Mouse (Mus musculus) thymus, adult 18-20 months (tissue): Measurements from ENCODE around the gene Fgfr2.

ENCODE experiments used
- DNase-seq, 2 experiments: peaks; one replicate each; pipeline ENCODE4 v3.0.0; 2022; ENCODE audit warnings: mixed read lengths in 2 of 2

The Fgfr2 gene

DNA sequence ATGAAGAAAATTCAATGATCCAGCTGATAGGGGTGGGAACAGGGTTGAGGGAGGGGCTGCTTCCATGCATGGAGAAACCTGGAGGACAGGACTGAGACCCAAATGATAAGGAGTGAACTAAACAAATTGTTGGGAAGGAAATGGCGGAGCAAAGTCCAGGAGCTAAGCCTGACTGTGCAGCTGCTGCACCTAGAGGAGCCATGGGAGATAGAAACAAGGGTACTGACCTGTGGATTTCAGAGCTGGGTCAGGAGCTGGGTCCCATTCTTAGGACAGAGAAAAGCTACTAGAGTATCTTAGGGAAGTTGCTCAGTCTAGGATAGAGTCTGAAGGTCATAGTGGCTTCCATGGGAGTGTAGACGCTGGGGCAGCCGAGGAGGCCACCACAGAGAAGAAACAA is 2816.1 kb downstream of the Fgfr2 start:
- DNase-seq = no peak

DNA sequence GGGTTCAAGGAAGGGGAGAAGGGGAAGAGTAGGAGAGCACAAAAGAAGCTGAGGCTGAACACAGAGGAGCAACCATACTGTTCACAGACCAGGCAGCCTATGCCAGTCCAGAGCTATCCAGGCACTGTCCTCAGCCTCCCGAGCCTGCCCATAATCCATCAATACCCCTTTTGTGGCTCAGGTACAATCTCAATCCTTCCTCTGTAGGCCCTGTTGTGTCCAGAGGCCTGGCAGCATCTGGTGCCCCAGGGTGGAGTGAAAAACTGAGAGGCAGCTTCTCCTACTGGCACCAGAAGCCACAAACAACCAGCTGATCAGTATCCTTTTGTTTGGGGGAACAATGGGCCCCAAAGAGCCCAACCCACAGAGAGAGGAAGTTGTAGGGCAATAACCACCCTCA is 2818.5 kb downstream of the Fgfr2 start:
- no peak for DNase-seq

DNA sequence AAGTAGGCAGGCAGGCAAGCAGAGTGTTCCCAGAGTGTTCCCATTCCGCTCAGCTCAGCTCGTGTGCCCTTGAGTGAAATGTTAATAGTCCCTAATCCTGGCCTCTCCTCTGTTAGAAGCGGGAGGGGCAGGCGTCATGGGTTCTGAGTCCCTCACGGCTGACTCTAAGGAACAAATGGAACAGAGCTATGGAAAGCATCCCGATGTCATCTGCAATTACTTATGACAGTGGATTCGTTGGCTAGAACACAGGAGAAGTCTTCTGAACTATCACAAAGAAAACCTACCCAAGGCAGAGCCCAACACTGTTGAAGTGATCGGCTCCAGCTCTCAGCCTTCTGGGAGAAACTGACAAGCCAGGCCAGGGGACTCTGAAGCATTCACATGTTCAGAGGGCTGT is 2819.7 kb downstream of the Fgfr2 start:
- DNase-seq = no peak

DNA sequence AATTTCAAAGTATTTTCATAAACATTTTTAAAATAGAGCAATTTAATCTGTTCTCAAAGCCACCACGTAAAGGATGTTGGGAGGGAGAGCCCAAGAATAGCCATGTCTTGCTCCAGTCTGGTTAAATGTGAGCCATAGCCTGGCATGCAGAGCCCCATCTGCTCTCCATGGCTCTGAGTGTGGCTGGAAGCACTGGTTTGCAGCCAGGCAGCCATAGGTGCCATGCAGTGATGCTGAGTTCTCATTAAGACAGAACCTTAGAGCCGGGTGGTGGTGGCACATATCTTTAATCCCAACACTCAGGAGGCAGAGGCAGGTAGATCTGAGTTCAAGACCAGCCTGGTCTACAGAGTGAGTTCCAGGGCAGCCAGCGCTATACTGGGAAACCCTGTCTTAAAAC is 2822.5 kb downstream of the Fgfr2 start:
- no peak for DNase-seq

DNA sequence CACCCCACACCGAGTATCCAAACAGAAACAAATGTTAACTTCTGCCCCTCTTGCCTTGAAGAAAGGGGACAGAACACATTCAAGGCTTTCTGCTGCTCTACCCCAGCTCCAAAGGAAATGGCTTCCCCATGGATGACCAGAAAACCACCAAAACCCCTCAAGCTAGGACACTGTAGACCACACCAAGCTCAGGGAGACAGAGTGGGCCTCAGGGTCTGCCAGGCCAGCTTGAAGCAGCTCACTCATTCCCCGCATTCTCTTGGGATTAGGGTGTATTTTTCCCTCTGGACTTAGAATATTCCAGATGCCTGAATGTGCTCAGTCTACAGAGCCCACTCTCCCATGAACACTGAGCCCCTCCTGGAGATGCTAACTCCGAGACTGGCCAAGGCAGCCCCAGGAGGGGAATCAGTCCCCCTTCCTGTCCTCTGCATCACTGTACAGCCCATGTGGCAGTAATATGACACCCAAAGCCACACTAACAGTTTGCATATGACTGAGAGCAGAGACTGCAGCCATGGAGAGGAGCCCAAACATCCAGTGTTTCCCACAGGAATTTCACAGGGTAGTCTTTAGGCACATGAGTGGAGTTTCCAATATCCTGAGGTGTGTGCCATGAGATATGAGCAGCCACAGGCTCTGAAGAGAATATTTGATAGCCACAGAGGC is 2824.1 kb downstream of the Fgfr2 start:
- no peak for DNase-seq

DNA sequence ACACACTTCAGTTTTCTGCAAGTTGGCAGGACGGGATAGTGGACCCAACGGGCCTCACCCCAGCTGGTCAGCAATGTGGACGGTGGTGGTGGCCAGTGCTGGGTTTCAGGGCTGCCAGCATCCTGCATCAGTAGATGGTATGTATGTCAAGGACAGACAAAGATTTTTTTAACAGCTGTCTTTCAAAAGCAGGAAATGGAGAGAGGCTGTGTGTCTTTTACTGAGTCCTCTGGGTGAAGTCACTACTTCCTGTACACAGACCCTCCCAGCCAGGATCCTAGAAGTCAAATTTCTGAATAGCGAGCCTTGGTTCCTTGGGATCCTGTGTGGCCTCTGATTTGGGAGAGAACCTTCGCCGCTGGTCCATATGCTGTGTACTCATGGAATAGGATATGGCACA is 2832.0 kb downstream of the Fgfr2 start:
- no peak for DNase-seq

DNA sequence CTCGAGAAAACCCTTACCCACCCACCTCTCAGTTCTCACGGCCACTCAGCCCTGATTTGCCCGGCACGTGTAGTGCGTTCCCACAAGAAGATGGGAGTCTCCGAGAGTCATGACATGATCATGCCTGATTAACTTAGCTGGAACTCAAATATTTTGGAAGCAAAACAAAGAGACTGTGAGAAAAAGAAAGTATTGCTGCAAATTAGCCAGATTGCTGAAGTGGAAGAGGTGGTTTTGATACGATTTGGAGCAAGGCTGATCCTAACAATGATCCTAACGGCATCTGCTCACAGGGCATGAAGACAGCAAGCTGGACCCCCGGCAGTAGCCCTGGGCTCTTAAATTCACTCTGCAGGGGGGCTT is 2833.7 kb downstream of the Fgfr2 start:
- no peak for DNase-seq

DNA sequence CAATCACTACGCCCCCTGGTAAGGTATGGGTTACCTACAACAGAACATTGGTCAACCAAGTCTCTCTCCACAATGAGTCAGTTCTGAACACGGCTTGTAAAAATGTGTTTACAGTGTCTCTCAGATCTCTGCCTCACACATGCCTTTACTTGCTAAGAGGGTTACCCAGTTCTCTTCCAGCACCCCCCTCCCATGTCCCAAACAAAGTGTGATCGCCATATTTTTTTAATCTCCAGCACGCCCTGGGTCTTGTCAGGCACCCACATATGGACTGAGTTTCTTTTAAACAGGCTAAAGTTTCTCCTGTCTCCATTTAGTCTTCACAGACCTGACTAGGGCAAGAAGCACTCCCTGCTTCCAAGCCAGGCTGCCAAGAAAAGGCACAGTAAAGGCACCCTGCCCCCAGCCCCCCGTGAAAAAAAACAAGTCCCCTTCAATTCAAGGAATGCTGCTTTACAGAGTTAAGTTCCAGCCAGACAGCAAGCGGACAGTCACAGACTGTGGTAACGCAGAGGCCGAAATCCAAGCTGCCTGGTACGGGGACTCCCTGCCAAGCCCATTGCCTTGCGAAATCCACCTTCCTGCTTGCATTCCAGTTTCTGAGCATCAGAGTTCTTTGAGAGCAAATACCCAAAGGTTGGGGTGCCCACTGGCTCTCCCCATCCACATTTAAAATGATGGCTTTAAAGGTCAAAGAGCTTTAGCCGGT is 2834.3 kb downstream of the Fgfr2 start:
- DNase-seq = no peak

DNA sequence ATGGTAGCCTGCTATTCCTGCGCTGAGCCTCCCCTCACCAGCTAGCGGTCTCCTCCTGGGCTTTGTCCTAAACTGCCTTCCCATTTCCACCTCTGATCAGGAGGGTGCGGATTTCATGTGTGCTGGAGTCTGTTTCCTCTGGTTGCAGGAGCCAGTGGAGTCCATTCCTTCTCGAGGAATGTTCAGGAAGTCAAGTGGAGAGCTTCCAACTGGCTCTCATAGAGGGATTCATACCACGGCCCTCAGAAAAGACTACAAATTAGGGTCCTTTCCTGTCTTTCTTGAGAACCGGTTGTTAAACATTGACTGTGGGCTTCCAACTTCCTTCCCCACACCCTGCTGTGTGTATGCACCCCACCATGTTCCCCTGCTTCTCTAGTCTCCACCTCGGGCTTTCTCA is 2834.9 kb downstream of the Fgfr2 start:
- DNase-seq = no peak

DNA sequence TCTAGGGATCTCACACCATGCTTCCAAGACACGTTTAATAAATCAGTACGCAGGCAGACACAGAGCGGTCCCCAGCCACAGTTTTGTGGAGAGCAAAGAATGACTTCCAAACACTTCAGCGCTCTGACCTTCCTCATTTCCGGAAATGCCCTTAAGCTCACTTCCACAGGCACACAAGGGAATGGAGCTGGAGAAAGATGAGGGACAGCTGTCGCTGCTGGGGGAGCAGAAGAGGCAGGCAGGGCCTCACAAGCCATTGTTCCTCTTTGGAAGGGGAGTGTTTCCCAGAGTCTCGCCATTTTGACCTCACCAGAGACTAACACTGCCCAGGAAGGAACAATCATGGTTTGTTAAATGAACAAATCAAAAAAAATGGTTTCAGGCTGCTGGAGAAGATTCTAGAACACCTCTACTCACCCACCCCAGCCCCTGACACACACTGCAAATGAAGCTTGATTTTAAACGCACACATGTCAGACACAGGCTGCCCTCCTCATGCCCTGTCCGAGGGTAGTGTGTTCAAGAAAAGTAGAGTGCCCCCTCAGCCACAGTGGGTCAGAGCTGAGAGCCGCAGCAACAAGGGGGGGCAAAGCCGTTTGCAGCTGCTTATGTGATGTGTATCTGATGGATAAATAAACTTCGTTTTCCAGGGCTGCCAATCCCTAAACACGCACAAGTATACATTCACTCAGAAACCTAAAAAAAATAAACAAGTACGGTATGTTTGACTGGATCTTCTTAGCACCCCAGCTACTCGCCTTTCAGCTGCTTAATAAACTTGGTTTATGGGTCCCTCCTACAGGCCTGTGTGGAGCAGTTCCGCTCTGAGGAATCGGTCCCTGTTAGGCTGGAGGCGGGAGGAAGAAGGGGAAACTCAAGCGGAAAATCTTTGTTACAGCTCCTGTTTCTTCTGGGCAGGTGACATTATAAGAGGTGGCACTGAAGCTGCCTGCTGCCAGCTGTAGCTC is 2844.1 kb downstream of the Fgfr2 start:
- no peak for DNase-seq

DNA sequence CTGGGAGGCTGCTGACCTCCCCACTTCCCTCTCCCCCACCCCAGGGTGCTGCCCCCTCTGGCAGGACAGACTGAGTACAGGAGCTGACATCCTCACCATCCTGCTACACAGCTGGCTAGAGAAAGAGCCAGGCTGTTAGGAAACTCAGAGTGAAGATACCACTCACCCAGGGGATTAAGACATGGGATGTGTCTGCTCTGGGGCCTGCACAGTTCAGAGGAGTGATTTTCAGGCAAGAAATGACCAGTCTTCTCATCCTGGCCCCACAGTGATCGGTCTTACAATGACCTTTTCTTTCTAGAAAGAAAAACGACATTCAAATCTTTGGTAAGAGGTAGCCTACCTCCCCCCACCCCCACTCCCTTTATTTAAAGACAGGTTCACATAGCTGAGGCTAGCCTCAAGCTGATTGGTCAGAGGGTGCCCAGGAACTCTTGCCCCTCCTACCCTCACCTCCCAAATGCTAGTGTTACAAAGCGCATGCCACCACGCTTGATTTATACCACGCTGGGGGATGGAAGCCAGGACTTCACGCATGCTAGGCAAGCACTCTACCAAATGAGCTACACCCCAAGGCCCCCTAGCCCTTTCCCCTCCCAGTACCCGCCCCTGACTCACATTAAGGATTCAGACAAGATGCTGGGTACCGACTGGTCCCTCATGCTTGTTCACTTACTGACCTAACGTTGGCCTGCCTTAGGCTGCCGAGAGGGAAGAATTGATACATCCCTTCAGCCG is 2845.0 kb downstream of the Fgfr2 start:
- DNase-seq = no peak

DNA sequence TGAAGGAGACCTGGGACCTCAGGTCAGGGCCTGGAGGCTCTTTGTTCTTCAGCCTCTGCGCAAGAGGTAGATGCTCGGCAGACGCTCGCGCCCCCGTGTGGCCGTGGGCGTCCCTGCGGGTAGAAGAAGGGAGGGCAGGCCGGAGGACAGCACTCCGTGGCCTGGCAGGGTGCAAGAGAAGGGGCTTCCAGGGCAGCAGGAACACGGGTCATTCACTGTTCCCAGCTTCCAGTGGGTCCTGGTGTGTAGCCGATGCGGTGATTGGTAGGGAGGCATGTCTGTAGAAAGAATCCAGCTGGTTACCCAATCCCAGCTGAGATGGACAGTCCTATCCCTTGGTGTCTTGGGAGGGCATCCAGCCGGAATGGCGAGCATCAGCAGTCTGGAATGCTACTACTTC is 2849.9 kb downstream of the Fgfr2 start:
- DNase-seq = peak in 1 of 2 experiments; percentile 20

DNA sequence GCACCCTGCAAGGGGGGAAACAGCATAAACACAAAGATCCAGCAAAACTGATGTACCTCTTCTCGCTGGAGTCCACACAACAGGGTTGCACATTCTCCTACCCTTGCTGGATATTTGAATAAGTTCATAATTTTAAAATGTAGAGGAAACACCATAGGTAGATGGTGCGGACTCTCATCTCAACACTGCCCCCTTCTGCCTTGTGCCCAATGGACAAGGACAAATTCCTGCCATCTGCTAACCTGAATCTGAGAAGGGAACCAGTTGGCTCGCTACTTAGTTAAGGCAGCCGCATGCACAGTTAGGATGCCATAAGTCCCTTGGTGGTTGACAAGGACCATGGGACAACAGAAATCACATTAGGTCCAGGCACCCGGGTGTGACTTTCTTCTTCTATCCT is 2852.3 kb downstream of the Fgfr2 start:
- no peak for DNase-seq

DNA sequence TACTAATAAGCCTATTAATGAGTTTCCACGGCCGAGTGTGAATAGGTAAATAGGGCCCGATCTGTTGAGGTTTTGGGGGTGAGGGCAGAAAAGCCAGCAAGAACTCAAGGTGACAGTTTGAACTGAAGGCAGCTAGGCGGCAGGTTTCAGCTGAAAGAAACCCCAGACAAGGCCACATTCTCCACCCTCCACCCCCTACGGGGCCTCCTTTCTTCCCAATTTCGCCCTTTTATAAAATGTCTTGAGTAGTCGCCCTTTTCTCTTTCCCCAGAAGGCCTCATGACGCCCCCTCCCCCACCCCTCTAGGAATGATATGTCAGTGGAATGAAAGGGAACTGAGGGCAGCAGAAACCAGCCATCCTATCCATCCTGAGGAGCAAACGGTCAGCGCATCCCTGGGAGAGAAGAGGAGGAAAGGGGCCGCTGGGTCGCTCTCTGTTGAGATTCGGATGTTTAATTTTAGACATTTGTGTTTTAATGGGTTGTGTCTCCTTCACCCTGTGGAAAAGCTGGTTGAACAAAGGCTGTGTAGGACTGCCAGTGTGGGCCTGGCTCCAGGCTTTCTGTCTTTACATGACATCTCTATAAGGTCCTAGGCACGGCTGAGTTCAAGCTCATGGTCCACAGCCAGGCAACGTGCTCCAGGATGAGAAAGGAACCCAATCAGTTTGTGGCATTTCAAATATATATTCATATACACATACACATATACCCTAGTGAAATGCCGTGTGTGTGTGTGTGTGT is 2853.9 kb downstream of the Fgfr2 start:
- no peak for DNase-seq

DNA sequence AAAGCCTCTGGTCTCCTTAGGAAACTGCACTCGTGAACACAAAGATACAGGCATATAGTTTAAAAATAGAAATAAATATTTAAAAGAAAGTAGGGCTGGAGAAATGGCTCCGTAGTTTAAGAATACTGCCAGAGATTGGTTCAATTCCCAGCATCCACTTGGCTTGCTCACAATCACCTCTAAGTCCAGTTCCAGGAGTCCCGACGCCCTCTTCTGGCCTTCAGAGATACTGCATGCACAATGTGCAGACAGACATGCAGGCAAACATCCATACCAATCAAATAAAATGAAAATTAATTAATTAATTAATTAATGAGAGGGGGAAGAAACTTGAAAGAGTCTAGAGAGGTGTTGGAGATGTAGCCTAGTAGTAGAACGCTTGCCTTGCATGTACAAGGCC is 2856.1 kb downstream of the Fgfr2 start:
- DNase-seq = no peak

DNA sequence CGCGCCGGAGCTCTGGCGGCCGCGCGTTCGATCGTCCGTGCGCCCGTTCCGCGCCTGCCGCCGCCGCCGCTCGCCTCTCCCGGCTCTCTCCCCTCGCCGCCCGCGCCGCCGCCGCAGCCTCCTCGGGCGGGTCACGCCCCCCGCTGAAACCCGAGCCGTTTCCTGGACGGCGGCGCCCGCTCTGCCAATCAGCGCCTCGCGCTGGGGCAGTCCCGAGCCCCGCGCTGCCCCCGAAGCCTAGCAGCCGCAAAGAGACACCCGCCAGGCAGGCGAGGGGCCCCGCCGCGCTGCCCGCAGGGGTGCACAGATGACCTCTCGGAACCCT is 2857.0 kb downstream of the Fgfr2 start:
- peak in 1 of 2 experiments; percentile 7 for DNase-seq

DNA sequence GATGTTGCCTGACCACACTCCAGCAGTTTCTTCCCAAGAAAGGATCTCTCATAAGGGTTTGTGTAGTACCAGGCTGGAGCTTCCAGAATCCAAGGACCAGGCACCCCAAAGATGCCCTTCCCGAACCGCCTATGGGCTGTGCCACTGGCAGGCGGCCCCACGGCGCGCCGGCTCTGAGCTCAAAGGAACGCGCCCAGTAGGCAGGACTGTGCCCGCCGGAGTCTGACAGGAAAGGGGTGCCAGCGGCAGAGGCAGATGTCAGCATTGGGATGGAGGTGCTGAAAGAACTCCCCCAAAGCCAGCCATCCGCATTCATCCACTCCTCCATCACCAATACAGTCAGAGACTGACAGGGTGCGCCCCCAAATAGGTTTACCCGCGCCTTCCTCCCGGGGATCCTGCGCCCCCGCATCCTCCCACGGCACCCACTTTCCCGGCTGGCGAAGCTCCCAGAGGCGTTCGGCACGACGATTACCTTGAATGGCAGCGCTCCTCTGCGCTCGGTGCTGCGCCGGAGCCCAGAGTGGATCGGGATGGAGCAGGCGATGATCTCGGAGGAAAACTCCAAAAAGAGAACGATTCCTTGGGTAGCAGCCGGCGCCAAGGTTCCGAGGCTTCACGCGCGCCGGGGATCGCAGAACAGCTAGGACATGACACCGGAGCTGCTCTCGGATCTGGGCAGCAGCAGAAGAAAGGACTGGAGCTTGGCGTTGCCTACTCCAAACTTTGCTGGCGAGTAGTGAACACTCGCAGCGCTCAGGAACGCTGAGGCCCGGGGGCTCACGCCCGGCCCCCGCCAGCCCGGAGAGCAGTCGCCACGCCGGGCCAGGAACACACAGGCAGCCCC is 2857.6 kb downstream of the Fgfr2 start:
- no peak for DNase-seq

DNA sequence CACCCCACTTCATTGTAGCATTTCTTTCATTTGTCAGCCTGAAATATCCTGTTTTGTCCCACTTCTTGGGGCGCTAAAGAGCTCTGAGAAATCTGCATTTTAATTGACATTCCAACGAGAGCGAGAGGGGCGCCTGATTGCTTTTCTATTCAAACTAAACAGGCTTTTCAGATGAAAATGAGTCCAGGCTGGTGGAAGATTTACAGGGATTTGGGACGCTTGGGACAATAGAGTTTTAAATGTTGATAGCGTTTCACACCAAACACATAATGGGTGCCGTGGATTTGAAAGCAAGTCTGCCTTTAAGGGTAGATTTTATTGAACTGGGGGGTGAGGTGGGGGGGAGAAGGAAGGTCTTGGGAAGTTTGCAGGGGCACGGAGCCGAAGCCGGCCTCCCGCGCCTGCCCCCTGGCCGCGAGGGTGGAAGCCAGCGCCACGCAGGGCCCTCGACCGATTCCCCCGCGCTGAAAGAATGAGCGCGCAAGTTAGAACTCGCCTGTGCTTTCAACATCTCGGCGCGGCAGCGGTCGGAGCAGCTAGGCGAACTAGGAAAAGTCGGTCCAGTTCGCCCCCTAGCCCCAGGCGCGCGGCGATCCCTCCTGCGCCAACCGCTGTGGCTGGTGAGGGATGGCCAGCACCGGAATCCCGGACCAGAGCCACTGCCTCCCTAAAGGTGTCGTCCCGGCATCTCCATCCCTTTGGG is 2858.4 kb downstream of the Fgfr2 start:
- DNase-seq = no peak

DNA sequence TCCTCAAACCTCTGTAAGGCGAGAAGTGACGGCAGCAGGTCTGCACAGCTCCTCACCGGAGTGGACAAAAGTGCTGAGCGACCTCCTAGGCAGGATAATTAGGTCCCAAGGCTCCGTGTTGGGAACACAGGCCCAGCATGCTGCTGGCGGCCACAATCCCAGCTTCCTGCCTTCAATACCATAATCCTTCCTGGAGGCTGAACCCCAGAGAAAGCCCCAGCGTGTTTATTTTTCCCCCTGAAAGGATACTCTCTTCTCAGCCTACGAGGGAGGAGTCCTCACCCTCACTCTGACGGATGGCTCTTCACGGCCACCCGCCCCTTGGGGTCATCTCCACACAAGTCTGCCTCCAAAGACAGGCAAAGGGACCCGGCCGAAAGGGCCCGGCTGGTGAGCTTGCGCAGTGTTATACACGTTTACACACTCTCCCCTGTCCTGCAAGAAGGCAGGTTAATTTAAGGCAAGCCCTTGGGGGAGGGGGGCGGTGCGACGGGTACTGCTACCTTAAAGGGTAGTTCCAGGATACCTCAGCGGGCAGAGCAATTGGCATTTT is 2859.3 kb downstream of the Fgfr2 start:
- no peak for DNase-seq

DNA sequence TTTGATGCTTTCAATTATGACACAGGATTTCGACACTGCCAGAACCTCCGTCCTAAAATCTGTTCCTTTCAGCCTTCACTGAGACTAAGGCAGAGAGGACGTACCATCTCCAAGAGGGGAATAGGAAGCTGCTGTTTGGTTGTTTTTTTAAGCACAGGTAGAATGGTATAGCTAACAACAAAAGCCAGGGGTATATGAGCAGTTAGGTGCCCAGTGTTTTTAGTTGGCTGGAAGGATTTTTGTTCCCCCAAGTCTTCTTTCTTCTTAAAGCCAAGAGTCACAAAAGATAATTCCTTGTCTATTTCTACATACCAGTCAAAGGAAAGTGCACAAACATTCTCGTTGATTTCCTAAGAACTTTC is 2859.9 kb downstream of the Fgfr2 start:
- DNase-seq = no peak
